Comparison of ENCODE assay signal across 16 mouse cellular contexts in the genomic region with DNA sequence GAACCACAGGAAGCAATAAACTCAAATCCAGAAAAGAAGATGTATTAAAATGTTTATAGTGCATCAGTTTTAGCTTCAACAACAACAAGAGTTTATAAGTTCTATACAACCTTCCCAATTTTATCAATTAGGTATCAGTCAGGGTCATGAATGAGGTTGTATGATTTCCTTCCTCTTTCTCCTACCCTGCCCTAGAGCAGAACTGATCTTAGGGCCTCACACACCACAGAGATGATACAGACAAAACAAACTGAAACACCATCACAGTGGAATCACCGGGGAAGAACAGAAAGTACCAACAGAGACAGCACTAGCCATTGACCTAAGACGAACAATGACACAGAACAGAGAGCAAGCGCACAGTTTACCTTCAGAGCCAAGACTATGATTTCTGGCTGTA.
"Had no signal": no experiment of that assay in that cellular context is flagged by ENCODE, and none has a peak within 500 bp of the region (broad histone marks: within the 10 kb centered on the region; RNA-seq: fewer than 3 reads in every experiment).

No protein-coding gene starts in this region.

- DNase-seq: retina, postnatal 1 day; right cerebral cortex, adult 18-20 months; right cerebral cortex, postnatal 14 days; right cerebral cortex, postnatal 25 days; right cerebral cortex, postnatal 4 days; spleen, adult 18-20 months; thymus, adult 18-20 months; thymus, adult 2 months; thymus, postnatal 14 days; thymus, postnatal 25 days; thymus, postnatal 36 days; thymus, postnatal 4 days had no signal

- H3K4me3 ChIP-seq: neural tube, embryonic 13.5 days; neural tube, embryonic 15.5 days; stomach, embryonic 15.5 days had no signal

- H3K9ac ChIP-seq: neural tube, embryonic 13.5 days; neural tube, embryonic 15.5 days; stomach, embryonic 15.5 days had no signal

- H3K4me1 ChIP-seq: neural tube, embryonic 13.5 days; neural tube, embryonic 15.5 days; stomach, embryonic 15.5 days had no signal

- H3K36me3 ChIP-seq: neural tube, embryonic 15.5 days; stomach, embryonic 15.5 days had no signal

- H3K27me3 ChIP-seq: neural tube, embryonic 13.5 days; neural tube, embryonic 15.5 days; stomach, embryonic 15.5 days had no signal

- H3K27ac ChIP-seq: neural tube, embryonic 13.5 days; neural tube, embryonic 15.5 days; stomach, embryonic 15.5 days; stomach, postnatal 0 days had no signal

- H3K9me3 ChIP-seq: neural tube, embryonic 13.5 days; neural tube, embryonic 15.5 days; stomach, embryonic 15.5 days had no signal

- H3K4me2 ChIP-seq: neural tube, embryonic 13.5 days; neural tube, embryonic 15.5 days; stomach, embryonic 15.5 days had no signal
